32 mouse cellular contexts compared by ENCODE assay signal in genomic region chr10:52760527-52760926, GRCm38 (mm10).
"Had no signal": no experiment of that assay in that cellular context is flagged by ENCODE, and none has a peak within 500 bp of the region (broad histone marks: within the 10 kb centered on the region; RNA-seq: fewer than 3 reads in every experiment).

No protein-coding gene starts in this region.

- H3K4me2 ChIP-seq: limb, embryonic 12.5 days; limb, embryonic 13.5 days; limb, embryonic 15.5 days; liver, embryonic 11.5 days; liver, embryonic 12.5 days; liver, embryonic 13.5 days; liver, embryonic 15.5 days; lung, embryonic 14.5 days; lung, embryonic 15.5 days; midbrain, embryonic 11.5 days; midbrain, embryonic 12.5 days; midbrain, embryonic 13.5 days; midbrain, embryonic 15.5 days; neural tube, embryonic 12.5 days had no signal

- H3K36me3 ChIP-seq: limb, embryonic 10.5 days; limb, embryonic 12.5 days; limb, embryonic 13.5 days; limb, embryonic 15.5 days; liver, embryonic 12.5 days; liver, embryonic 13.5 days; liver, embryonic 15.5 days; lung, embryonic 15.5 days; midbrain, embryonic 10.5 days; midbrain, embryonic 12.5 days; midbrain, embryonic 13.5 days; midbrain, embryonic 15.5 days; neural tube, embryonic 12.5 days had no signal

- ATAC-seq: liver, embryonic 12.5 days; liver, postnatal 0 days; lung, postnatal 0 days; midbrain, embryonic 13.5 days; midbrain, embryonic 15.5 days; midbrain, embryonic 16.5 days had no signal

- H3K27me3 ChIP-seq: limb, embryonic 12.5 days; limb, embryonic 13.5 days; limb, embryonic 15.5 days; liver, embryonic 12.5 days; liver, embryonic 13.5 days; liver, embryonic 15.5 days; lung, embryonic 15.5 days; megakaryocyte, embryonic 14.5 days; midbrain, embryonic 12.5 days; midbrain, embryonic 13.5 days; midbrain, embryonic 15.5 days; neural tube, embryonic 12.5 days had no signal

- H3K4me3 ChIP-seq: limb, embryonic 10.5 days; limb, embryonic 12.5 days; limb, embryonic 13.5 days; limb, embryonic 15.5 days; liver, embryonic 12.5 days; liver, embryonic 13.5 days; liver, embryonic 15.5 days; lung, embryonic 15.5 days; megakaryocyte, embryonic 14.5 days; midbrain, embryonic 10.5 days; midbrain, embryonic 12.5 days; midbrain, embryonic 13.5 days; midbrain, embryonic 15.5 days; myocyte; neural tube, embryonic 12.5 days had no signal

- H3K9ac ChIP-seq: limb, embryonic 12.5 days; limb, embryonic 13.5 days; limb, embryonic 15.5 days; liver, embryonic 12.5 days; liver, embryonic 13.5 days; liver, embryonic 14.5 days; liver, embryonic 15.5 days; liver, postnatal 0 days; lung, embryonic 14.5 days; lung, embryonic 15.5 days; midbrain, embryonic 12.5 days; midbrain, embryonic 13.5 days; midbrain, embryonic 15.5 days; neural tube, embryonic 12.5 days had no signal

- H3K27ac ChIP-seq: limb, embryonic 10.5 days; limb, embryonic 12.5 days; limb, embryonic 13.5 days; limb, embryonic 15.5 days; liver, embryonic 12.5 days; liver, embryonic 13.5 days; liver, embryonic 14.5 days; liver, embryonic 15.5 days; lung, embryonic 15.5 days; macrophage; midbrain, embryonic 10.5 days; midbrain, embryonic 12.5 days; midbrain, embryonic 13.5 days; midbrain, embryonic 15.5 days; neural tube, embryonic 12.5 days had no signal

- H3K9me3 ChIP-seq: limb, embryonic 10.5 days; limb, embryonic 12.5 days; limb, embryonic 13.5 days; limb, embryonic 15.5 days; liver, embryonic 12.5 days; liver, embryonic 13.5 days; liver, embryonic 15.5 days; lung, embryonic 15.5 days; megakaryocyte, embryonic 14.5 days; midbrain, embryonic 10.5 days; midbrain, embryonic 12.5 days; midbrain, embryonic 13.5 days; midbrain, embryonic 15.5 days; neural tube, embryonic 12.5 days had no signal

- H3K4me1 ChIP-seq: limb, embryonic 10.5 days; limb, embryonic 12.5 days; limb, embryonic 13.5 days; limb, embryonic 15.5 days; liver, embryonic 12.5 days; liver, embryonic 13.5 days; liver, embryonic 15.5 days; lung, embryonic 15.5 days; megakaryocyte, embryonic 14.5 days; midbrain, embryonic 12.5 days; midbrain, embryonic 13.5 days; midbrain, embryonic 15.5 days; neural tube, embryonic 12.5 days had no signal

- DNase-seq: left cerebral cortex, postnatal 4 days; liver; liver, embryonic 13.5 days; liver, postnatal 0 days; lung, adult 18-20 months; lung, adult 2 months; lung, embryonic 14.5 days; lung, postnatal 10 days; lung, postnatal 14 days; lung, postnatal 36 days; lung, postnatal 4 days; midbrain, embryonic 14.5 days had no signal
